Mouse (Mus musculus) forebrain, embryonic 15.5 days (tissue): ENCODE data around the gene Vim. TPM values are rescaled to one million over a fixed set of nuclear protein-coding genes. Genes with fewer than 3 reads are reported as not detected.
"Not testable (repeated sequence)": the region's sequence is repeated elsewhere in the genome, so short reads cannot be mapped to it uniquely, and the experiment has no call there.

Experiments
- ATAC-seq: fragments of 200-750 bp; cut with Nextera tagmentation; replicated peaks from 2 replicates; pipeline ENCODE4 v1.8.0; 2017; ENCODE audit warnings: mild to moderate bottlenecking, moderate TSS enrichment, moderate library complexity
- H3K27ac ChIP-seq: fragments of 300-500 bp; sonication (generic); replicated peaks from 2 replicates; pipeline ENCODE4 v1.5.1; 2015; ENCODE audit warnings: mild to moderate bottlenecking, inconsistent platforms
- H3K27me3 ChIP-seq: fragments of 300-500 bp; sonication (generic); 2 replicates; pipeline ENCODE4 v1.6.1; 2015; ENCODE audit warnings: inconsistent platforms
- H3K36me3 ChIP-seq: fragments of 300-500 bp; sonication (generic); 2 replicates; pipeline ENCODE4 v1.6.1; 2015; ENCODE audit warnings: mild to moderate bottlenecking, inconsistent platforms
- H3K4me1 ChIP-seq: fragments of 300-500 bp; sonication (generic); 2 replicates; pipeline ENCODE4 v1.6.1; 2015; ENCODE audit warnings: inconsistent platforms
- H3K4me2 ChIP-seq: fragments of 300-500 bp; sonication (generic); replicated peaks from 2 replicates; pipeline ENCODE4 v1.6.1; 2015; ENCODE audit warnings: mild to moderate bottlenecking, inconsistent platforms
- H3K4me3 ChIP-seq: fragments of 300-500 bp; sonication (generic); 2 replicates; pipeline ENCODE4 v1.5.1; 2015; ENCODE audit warnings: mild to moderate bottlenecking, inconsistent platforms
- H3K9ac ChIP-seq: fragments of 300-500 bp; sonication (generic); replicated peaks from 2 replicates; pipeline ENCODE4 v1.6.1; 2015; ENCODE audit warnings: mild to moderate bottlenecking, inconsistent platforms
- H3K9me3 ChIP-seq: fragments of 300-500 bp; sonication (generic); 2 replicates; pipeline ENCODE4 v1.6.1; 2016; ENCODE audit warnings: inconsistent platforms
- WGBS: fragments of 180-500 bp; shearing (Covaris S2); methylation state at CpG from one replicate; pipeline ENCODE4 v1.1.7; 2015; ENCODE audit warnings: mixed read lengths; 5-methylcytosine and 5-hydroxymethylcytosine counted together
- polyA plus RNA-seq: library from polyadenylated mRNA; unstranded; fragments of >200 nt; fragmentation: Nextera tagmentation; extraction: Ambion mirVana; gene quantifications from 2 replicates; pipeline ENCODE4 v1.2.1, GENCODE M21; 2015

Vim gene
- polyA plus RNA-seq, 1 experiment from 2014 or later, result 554 TPM

DNA sequence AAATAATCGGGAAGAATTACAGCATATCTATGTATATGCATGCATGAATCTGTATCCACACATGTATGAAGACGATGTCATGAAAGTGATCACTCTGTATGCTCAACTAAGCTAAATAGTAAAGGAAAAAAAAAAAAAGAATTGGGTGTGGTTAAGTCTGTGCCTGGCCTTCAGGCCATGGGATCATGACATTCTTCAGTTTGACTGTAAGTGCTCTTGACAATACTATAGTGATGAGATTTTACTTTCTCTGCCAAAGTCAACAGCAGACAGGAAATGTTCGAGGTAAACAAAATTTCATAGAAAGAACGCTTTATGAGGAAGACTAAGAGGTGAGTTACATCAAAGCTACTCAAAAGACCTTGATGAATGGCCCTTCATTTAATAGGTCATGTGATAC, 19.6 kb downstream of the Vim start:
- Histone ChIP-seq H3K4me1 (no peaks in the 10 kb centered on the region), H3K9ac (no peak overlapping the region), H3K36me3 (no peaks in the 10 kb centered on the region), H3K9me3 (no peaks in the 10 kb centered on the region), H3K27ac (no peak overlapping the region), H3K4me2 (no peak overlapping the region), H3K4me3 (no peak overlapping the region), H3K27me3 (no peaks in the 10 kb centered on the region)
- WGBS, result 86% methylated on average over 4 of the region's 4 CpGs
- no peak for ATAC-seq

- no peaks in the 10 kb centered on the region for H3K4me1 ChIP-seq
- WGBS, result 94% methylated on average over 1 of the region's 1 CpGs
- ATAC-seq, result no peak
- no peaks in the 10 kb centered on the region for H3K27me3 ChIP-seq
- no peak overlapping the region for H3K27ac ChIP-seq
- no peak overlapping the region for H3K9ac ChIP-seq
- H3K9me3 ChIP-seq, result no peaks in the 10 kb centered on the region
- H3K4me2 ChIP-seq, result no peak overlapping the region
- no peak overlapping the region for H3K4me3 ChIP-seq
- H3K36me3 ChIP-seq, result no peaks in the 10 kb centered on the region
Measured at GRCm38 (mm10) chr2:13596965-13597656, 23.4 kb downstream of the Vim start.

DNA sequence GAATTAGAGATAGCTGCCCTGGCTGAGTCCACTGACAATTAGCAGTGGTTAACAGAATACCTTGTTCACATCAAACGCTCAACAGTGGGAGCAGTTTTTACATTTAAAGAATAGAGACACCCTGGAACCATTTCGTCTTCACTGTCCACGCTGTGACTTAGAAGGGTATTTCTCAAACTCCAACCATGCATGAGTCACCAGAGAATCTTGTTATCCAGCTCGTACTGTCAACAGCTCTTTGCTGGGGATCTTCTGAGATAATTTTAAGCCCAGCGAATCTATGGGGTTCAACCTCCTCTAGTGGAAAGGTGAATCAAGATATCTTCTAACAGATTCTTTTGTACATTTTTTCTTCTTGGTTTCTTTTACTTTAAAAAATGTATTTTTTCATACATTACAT, 24.4 kb downstream of the Vim start:
- WGBS, result 78% methylated on average over 5 of the region's 5 CpGs
- Histone ChIP-seq H3K4me1 (no peaks in the 10 kb centered on the region), H3K9ac (no peak overlapping the region), H3K27ac (no peak overlapping the region), H3K4me2 (no peak overlapping the region), H3K4me3 (no peak overlapping the region), H3K27me3 (no peaks in the 10 kb centered on the region), H3K9me3 (no peaks in the 10 kb centered on the region), H3K36me3 (no peaks in the 10 kb centered on the region)
- ATAC-seq, result no peak

DNA sequence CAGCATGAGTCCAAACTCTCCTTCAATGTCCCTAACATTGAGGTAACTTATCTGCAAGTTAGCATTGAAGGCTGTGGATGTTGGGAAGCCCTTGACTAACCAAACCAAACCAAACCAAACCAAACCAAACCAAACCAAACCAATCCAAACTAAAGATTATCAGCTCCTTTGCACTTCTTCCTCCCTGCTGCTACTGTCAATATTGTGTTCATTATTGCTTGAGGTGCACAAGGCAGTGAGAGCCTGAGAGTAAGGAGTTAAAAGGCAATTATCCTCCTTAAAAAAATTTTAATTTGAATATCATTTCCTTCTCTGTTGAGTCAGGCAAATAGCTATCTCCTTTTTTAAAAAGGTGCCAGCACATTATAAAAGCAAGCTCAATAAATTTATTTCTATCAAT, 29.4 kb downstream of the Vim start:
- Histone ChIP-seq H3K4me1 (no peaks in the 10 kb centered on the region), H3K4me2 (no peak overlapping the region), H3K9ac (no peak overlapping the region), H3K27me3 (no peaks in the 10 kb centered on the region), H3K9me3 (no peaks in the 10 kb centered on the region), H3K4me3 (no peak overlapping the region), H3K36me3 (no peaks in the 10 kb centered on the region), H3K27ac (no peak overlapping the region)
- ATAC-seq, result no peak

GRCm38 (mm10) chr2:13603636-13604035, 29.9 kb downstream of the Vim start:
- H3K4me2 ChIP-seq, H3K4me3 ChIP-seq, H3K27me3 ChIP-seq, H3K9ac ChIP-seq, H3K4me1 ChIP-seq, H3K36me3 ChIP-seq, H3K9me3 ChIP-seq, H3K27ac ChIP-seq, ATAC-seq: not testable (repeated sequence)
- WGBS, result 84% methylated on average over 5 of the region's 5 CpGs

GRCm38 (mm10) chr2:13630136-13630832, 56.6 kb downstream of the Vim start:
- ATAC-seq, result no peak
- Histone ChIP-seq H3K9me3 (no peaks in the 10 kb centered on the region), H3K9ac (no peak overlapping the region), H3K27ac (no peak overlapping the region), H3K4me3 (no peak overlapping the region), H3K36me3 (no peaks in the 10 kb centered on the region), H3K4me1 (no peaks in the 10 kb centered on the region), H3K4me2 (no peak overlapping the region), H3K27me3 (no peaks in the 10 kb centered on the region)
- WGBS, result 82% methylated on average over 7 of the region's 7 CpGs

Other genes with a start within 250 kb of the Vim start
- 0.09 and 0.19 TPM in 2 replicates for gene Cubn, start 82.1 kb upstream of the Vim start, polyA plus RNA-seq
- 7.5 and 8.7 TPM in 2 replicates for gene Trdmt1, start 29.3 kb upstream of the Vim start, polyA plus RNA-seq
- 0.31 and 0.34 TPM in 2 replicates for gene St8sia6, start 220.1 kb downstream of the Vim start, polyA plus RNA-seq